Mouse (Mus musculus) liver, embryonic 15.5 days (tissue): ENCODE data around the gene Cep57l1. TPM values are rescaled to one million over a fixed set of nuclear protein-coding genes. Genes with fewer than 3 reads are reported as not detected.

ENCODE experiments used
- ATAC-seq: fragments of 200-750 bp; cut with Nextera tagmentation; 2 replicates; pipeline ENCODE4 v1.8.0; 2017; ENCODE audit warnings: moderate number of reproducible peaks, mild to moderate bottlenecking, moderate library complexity; ENCODE audit not compliant: insufficient read depth
- H3K27ac ChIP-seq: fragments of 300-500 bp; sonication (generic); replicated peaks from 2 replicates; pipeline ENCODE4 v1.5.1; 2015; ENCODE audit warnings: mild to moderate bottlenecking, inconsistent platforms
- H3K27me3 ChIP-seq: fragments of 300-500 bp; sonication (generic); 2 replicates; pipeline ENCODE4 v1.6.1; 2015; ENCODE audit warnings: mild to moderate bottlenecking, inconsistent platforms
- H3K36me3 ChIP-seq: fragments of 300-500 bp; sonication (generic); replicated peaks from 2 replicates; pipeline ENCODE4 v1.6.1; 2015; ENCODE audit warnings: moderate library complexity, mild to moderate bottlenecking, inconsistent platforms
- H3K4me1 ChIP-seq: fragments of 300-500 bp; sonication (generic); replicated peaks from 2 replicates; pipeline ENCODE4 v1.6.1; 2015; ENCODE audit warnings: inconsistent platforms
- H3K4me2 ChIP-seq: fragments of 300-500 bp; sonication (generic); 2 replicates; pipeline ENCODE4 v1.6.1; 2015; ENCODE audit warnings: moderate library complexity, mild to moderate bottlenecking, inconsistent platforms
- H3K4me3 ChIP-seq: fragments of 300-500 bp; sonication (generic); replicated peaks from 2 replicates; pipeline ENCODE4 v1.5.1; 2015; ENCODE audit warnings: mild to moderate bottlenecking, inconsistent platforms
- H3K9ac ChIP-seq: fragments of 300-500 bp; sonication (generic); 2 replicates; pipeline ENCODE4 v1.6.1; 2015; ENCODE audit warnings: moderate library complexity, mild to moderate bottlenecking, inconsistent platforms
- H3K9me3 ChIP-seq: fragments of 300-500 bp; sonication (generic); replicated peaks from 2 replicates; pipeline ENCODE4 v1.6.1; 2016; ENCODE audit warnings: inconsistent platforms
- WGBS: fragments of 180-500 bp; shearing (Covaris S2); methylation state at CpG from one replicate; pipeline ENCODE4 v1.1.7; 2015; ENCODE audit warnings: mixed read lengths; ENCODE audit not compliant: insufficient replicate concordance; 5-methylcytosine and 5-hydroxymethylcytosine counted together
- polyA plus RNA-seq: library from polyadenylated mRNA; unstranded; fragments of >200 nt; fragmentation: Nextera tagmentation; extraction: Ambion mirVana; gene quantifications from 2 replicates; pipeline ENCODE4 v1.2.1, GENCODE M21; 2015

The Cep57l1 gene
- polyA plus RNA-seq, 1 experiment from 2014 or later = 13.3 TPM

DNA sequence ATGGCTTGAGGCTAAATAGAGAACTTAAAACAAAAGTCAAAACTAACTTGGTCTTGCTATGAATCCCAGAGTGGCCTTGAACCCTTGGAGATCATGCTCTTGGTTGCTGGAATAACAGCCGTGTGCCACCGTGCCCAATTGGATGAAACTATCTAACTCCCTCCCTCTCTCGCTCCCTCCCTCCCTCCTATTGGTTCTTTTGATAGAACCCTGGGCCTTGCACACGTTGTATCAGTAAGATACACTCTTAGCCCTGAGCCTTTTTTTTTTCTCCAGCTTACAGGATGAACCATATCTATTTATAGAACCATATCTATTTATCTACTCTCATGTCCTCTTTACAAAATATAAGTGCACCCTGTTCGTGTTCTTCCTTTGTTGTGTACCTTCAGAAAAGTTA is 6.8 kb upstream of the Cep57l1 start:
- 0 out of 2 replicates have a peak, but pooled peaks have one; percentile 25 for ATAC-seq
- Histone ChIP-seq H3K27ac (no peak overlapping the region), H3K4me1 (peaks cover 49% of the 10 kb centered on the region), H3K4me2 (peak overlapping the region; percentile 5; the same call in 1 of the 2 replicates), H3K9ac (no peak overlapping the region), H3K9me3 (no peaks in the 10 kb centered on the region), H3K27me3 (no peaks in the 10 kb centered on the region), H3K36me3 (no peaks in the 10 kb centered on the region), H3K4me3 (no peak overlapping the region)
- WGBS = 38% methylated on average over 5 of the region's 5 CpGs

DNA sequence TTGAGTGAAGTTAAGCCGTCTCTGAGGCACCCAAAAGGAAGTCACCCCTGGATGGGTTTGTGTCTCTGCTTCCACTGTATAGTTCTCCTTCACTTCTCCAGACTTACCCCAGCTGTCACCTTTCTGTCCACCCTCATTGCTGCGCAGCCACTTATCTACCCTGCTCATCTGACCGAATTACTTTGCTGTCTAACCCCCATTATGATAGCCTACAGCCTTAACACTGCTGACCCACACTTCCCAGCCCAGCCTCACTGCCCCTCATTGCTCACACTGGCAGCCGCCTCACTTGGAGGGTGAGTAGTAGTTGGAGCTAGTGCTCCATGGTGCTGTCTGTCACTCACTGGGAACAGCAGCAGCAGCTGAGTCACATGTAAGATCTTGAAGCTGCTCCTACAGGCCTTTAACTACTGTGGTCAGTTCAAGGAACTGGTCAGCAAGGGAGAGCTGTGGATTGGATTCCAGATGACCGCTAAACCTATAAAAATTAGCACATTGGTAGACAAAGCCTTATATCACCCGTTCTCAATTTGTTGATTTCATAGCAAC is 4.7 kb upstream of the Cep57l1 start:
- peaks cover 59% of the 10 kb centered on the region for H3K4me1 ChIP-seq
- H3K9ac ChIP-seq = no peak overlapping the region
- H3K4me2 ChIP-seq = peak overlapping the region; percentile 83
- no peaks in the 10 kb centered on the region for H3K36me3 ChIP-seq
- H3K27ac ChIP-seq = no peak overlapping the region
- H3K9me3 ChIP-seq = no peaks in the 10 kb centered on the region
- WGBS = 45% methylated on average over 6 of the region's 6 CpGs
- no peak overlapping the region for H3K4me3 ChIP-seq
- no peaks in the 10 kb centered on the region for H3K27me3 ChIP-seq
- no peak for ATAC-seq

DNA sequence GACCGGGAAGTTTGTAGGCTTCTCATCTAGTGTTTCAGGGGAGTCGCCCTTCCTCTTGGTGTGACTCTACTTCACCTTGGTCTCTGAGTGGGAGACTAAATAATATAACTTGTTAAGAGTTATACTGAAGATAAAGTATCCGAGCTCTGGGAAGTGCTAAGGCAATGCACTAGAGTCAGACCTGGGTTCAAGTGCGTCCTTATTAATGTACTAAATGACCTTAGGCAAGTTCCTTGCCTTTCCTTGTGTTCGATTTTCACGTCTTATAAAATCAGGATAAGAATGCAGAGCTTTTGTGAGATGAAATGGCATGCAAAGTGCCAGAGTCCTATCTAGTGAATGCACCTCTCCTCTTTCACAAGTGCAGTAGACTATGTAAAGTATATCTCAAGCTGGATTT is 2.9 kb upstream of the Cep57l1 start:
- H3K9me3 ChIP-seq = no peaks in the 10 kb centered on the region
- peak overlapping the region; percentile 74 for H3K4me3 ChIP-seq
- no peaks in the 10 kb centered on the region for H3K36me3 ChIP-seq
- H3K27ac ChIP-seq = no peak overlapping the region
- no peaks in the 10 kb centered on the region for H3K27me3 ChIP-seq
- peak overlapping the region; percentile 40; the same call in 1 of the 2 replicates for H3K9ac ChIP-seq
- peak overlapping the region; percentile 83 for H3K4me2 ChIP-seq
- WGBS = 50% methylated on average over 6 of the region's 6 CpGs
- ATAC-seq = no peak
- peaks cover 68% of the 10 kb centered on the region for H3K4me1 ChIP-seq

DNA sequence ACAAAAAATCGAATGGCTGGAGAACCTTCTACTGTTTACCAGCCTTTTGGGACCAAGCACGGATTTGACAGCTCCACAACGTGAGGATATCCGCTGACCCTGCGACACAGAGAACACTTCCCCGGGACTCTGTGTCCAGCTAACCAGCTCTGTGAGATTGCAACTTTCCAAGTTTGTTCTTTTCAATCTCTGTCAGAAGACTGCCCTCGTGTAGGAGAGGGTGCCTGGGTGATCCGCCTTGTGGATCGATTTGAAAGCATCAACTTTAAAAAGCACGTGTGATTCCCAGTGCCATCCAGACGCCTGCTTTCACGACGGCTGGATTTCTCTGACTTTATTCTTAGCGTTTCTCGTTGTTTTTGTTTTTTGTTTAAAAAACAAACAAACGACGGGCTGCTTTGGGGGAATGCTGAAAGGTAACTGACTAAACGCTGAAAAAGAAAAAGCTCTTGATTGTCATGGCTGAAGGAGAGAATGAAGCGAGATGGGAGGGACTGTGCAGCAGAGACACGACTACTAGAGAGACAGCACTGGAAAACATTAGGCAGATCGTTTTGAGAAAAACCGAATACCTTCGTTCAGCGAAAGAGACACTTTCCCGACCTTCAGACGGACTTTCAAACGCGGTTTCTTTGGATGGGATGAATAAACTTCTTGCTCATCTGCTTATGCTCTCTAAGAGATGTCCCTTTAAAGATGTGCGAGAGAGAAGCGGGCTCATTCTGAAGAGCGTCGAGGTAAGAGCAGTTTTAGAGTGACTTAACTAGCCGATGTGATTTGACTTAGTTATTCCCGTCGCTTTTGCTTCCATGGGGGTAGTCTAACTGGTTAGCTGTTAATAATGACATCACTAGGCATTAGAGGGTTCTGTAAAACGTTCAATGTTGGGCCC is 1.1 kb upstream of the Cep57l1 start:
- H3K36me3 ChIP-seq = no peaks in the 10 kb centered on the region
- peaks cover 61% of the 10 kb centered on the region for H3K4me1 ChIP-seq

GRCm38 (mm10) chr10:41809080-41809770 is 446 bp downstream of the Cep57l1 start:
- ATAC-seq = peak; percentile 72
- peak overlapping the region; percentile 74 for H3K4me3 ChIP-seq
- peaks cover 49% of the 10 kb centered on the region for H3K4me1 ChIP-seq
- no peaks in the 10 kb centered on the region for H3K27me3 ChIP-seq
- H3K27ac ChIP-seq = peak overlapping the region; percentile 98
- H3K9ac ChIP-seq = peak overlapping the region; percentile 90
- 2% methylated on average over 25 of the region's 25 CpGs for WGBS
- 0 out of 2 replicates have a peak, but pooled peaks cover 2% of the 10 kb centered on the region for H3K36me3 ChIP-seq
- H3K4me2 ChIP-seq = peak overlapping the region; percentile 83
- no peaks in the 10 kb centered on the region for H3K9me3 ChIP-seq

More for the DNA sequence above, 1.1 kb upstream of the Cep57l1 start:
- ATAC-seq = peak; percentile 17; the same call in 1 of the 2 replicates
- Histone ChIP-seq H3K4me3 (peak overlapping the region; percentile 74), H3K9ac (peak overlapping the region; percentile 90), H3K27me3 (no peaks in the 10 kb centered on the region), H3K4me2 (peak overlapping the region; percentile 83), H3K9me3 (no peaks in the 10 kb centered on the region), H3K27ac (peak overlapping the region; percentile 98)
- WGBS = under 1% methylated on average over 36 of the region's 36 CpGs

DNA sequence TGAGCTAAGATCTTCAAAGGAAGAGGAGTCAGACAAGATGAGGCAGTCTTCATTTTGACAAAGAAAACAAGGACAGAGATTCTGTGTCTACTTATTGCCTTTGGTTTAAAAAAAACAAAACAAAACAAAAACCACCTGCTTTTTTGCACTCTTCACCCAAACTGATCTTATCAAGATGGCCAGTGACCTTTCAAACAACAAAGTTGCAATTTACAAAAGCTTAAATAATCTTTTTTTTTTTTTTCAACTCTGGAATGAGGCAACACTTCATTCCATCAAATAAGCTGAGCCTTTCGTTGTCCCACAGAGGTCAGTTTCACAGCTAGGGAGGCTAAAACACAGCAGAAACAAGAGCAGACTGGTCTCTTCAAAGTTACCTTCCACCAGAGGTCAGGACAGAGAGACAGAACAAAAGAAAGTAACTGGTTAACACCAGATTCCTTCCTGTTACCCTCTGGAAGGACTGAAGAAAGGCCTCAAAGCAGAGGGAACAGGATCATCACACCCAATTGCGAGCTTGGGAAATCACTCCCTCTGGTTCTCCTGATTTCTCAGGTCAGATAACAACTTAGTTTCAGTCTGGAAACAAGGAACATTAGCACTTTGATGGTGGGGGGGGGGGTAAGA is 3.8 kb downstream of the Cep57l1 start:
- WGBS = 68% methylated on average over 2 of the region's 2 CpGs
- ATAC-seq = no peak
- 0 out of 2 replicates have a peak, but pooled peaks cover 8% of the 10 kb centered on the region for H3K9me3 ChIP-seq
- H3K4me2 ChIP-seq = no peak overlapping the region
- H3K27me3 ChIP-seq = no peaks in the 10 kb centered on the region
- H3K9ac ChIP-seq = no peak overlapping the region
- no peak overlapping the region for H3K27ac ChIP-seq
- H3K36me3 ChIP-seq = peaks cover 29% of the 10 kb centered on the region
- no peak overlapping the region for H3K4me3 ChIP-seq
- peaks cover 17% of the 10 kb centered on the region for H3K4me1 ChIP-seq

DNA sequence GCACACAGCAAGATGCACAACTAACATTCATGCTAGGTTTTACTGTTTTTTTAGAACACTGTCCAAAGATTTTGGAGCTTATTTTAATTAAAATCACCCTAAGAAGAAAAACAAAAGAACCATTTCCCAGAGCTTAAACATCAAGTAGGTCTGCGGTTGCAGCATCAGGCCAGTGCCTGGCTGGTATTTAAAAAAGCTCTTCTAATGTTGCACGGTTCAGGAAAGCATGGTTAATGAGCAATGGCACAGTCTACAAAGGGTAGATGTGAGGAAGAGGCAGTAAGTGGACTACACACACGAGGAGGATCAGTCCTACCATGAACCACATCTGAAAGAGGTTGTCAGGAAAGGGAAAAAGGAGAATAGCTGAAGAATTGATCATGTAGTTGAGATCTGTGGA is 5.0 kb downstream of the Cep57l1 start:
- no peaks in the 10 kb centered on the region for H3K27me3 ChIP-seq
- ATAC-seq = no peak
- H3K4me2 ChIP-seq = no peak overlapping the region
- peaks cover 41% of the 10 kb centered on the region for H3K36me3 ChIP-seq
- no peak overlapping the region for H3K4me3 ChIP-seq
- peaks cover 14% of the 10 kb centered on the region for H3K4me1 ChIP-seq
- 0 out of 2 replicates have a peak, but pooled peaks cover 8% of the 10 kb centered on the region for H3K9me3 ChIP-seq
- no peak overlapping the region for H3K9ac ChIP-seq
- WGBS = 71% methylated on average over 3 of the region's 3 CpGs
- no peak overlapping the region for H3K27ac ChIP-seq

DNA sequence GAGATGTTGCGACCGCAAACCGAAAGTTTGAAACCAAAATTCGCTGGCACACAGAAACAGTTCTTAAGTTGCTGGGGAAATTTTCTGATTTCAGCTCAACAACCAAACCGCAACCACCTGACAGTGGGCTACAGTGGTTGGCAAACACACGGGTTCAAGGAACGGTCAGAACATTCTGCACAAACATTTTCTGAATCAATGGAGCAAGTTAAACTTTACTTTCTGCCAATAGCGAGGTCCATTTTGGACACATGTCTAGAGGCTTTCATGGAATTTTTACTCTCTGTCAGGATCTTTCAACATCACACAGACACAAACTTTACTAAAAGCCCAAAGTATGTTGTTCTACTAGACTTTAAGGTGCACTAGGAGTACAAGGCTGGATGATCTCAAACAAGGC is 6.2 kb downstream of the Cep57l1 start:
- Histone ChIP-seq H3K4me1 (peaks cover 9% of the 10 kb centered on the region), H3K4me2 (no peak overlapping the region), H3K36me3 (peaks cover 53% of the 10 kb centered on the region), H3K4me3 (no peak overlapping the region), H3K27ac (no peak overlapping the region), H3K9me3 (0 out of 2 replicates have a peak, but pooled peaks cover 12% of the 10 kb centered on the region), H3K27me3 (no peaks in the 10 kb centered on the region), H3K9ac (no peak overlapping the region)
- ATAC-seq = no peak
- WGBS = 88% methylated on average over 8 of the region's 8 CpGs

DNA sequence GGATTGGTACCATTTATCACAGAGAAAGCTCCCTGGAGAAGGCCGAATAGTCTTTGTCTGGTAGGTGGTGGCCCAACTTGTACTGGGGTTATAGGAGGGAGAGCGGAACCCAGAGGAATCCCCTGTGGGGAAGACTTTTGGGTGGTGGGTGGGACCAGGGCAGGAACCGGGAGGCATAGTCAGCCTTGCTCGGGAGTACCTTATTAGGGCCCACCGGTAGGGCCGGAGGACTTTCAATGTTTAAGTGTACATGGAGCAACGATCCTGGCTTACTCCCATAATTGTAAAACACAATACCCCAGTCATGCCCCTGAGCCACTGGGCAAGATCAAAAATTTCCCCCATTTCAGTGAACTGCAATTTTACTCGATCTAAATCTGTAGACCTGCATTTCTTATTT is 12.4 kb downstream of the Cep57l1 start:
- Histone ChIP-seq H3K27ac (no peak overlapping the region), H3K9ac (no peak overlapping the region), H3K4me3 (no peak overlapping the region), H3K27me3 (no peaks in the 10 kb centered on the region), H3K4me1 (no peaks in the 10 kb centered on the region; the same call in 1 of the 2 replicates), H3K9me3 (0 out of 2 replicates have a peak, but pooled peaks cover 3% of the 10 kb centered on the region), H3K36me3 (peaks cover 56% of the 10 kb centered on the region), H3K4me2 (no peak overlapping the region)
- ATAC-seq = no peak
- 89% methylated on average over 8 of the region's 8 CpGs for WGBS

DNA sequence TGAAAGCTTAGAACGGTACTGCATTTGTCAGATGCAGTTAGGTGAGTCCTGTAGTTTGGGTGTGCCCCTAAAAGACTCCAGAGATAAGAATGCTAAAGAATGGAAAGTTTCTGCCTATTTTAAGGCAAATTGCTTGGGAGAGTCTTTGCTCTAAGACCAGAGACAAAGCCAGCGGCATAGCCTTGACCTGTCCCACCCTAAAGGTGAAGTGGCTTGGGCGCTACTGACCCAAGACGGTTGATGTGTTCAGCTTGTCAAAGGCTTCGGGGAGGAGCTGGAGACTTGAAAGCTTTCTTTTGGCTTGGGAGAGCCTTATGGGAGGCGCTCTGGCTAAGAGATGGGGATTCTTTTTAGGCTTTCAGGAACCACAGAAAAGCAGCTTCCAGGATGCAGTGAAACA is 17.3 kb downstream of the Cep57l1 start:
- Histone ChIP-seq H3K4me2 (no peak overlapping the region), H3K27ac (no peak overlapping the region), H3K36me3 (peaks cover 7% of the 10 kb centered on the region), H3K9ac (no peak overlapping the region), H3K27me3 (no peaks in the 10 kb centered on the region), H3K4me3 (no peak overlapping the region), H3K4me1 (no peaks in the 10 kb centered on the region; the same call in 1 of the 2 replicates), H3K9me3 (no peaks in the 10 kb centered on the region)
- ATAC-seq = no peak
- 85% methylated on average over 6 of the region's 6 CpGs for WGBS
